In the genomic region with DNA sequence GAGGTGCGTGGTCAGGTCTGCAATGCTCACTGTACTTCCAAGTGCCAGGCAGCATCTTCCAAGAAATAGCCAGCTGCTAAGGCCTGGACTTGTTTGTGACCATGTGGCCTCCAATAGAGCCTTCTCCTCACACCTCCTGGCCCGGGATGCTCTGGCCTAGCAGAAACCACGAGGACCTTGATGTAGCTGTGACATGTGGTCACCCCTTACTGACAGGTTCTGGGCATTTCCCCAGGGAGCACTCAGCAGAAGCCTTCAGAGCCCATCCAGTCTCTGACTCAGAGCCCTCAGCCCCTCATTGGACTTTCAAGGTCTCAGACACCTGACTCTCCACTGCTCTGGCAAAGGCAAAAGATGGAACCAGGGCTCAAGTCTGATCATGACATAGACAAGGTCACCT, we compare ENCODE assay signal across 29 mouse cellular contexts. TPM values are rescaled to one million over a fixed set of nuclear protein-coding genes. Genes with fewer than 3 reads are reported as not detected.
DNase-seq lines count a peak whose midpoint lies in the region; ATAC-seq and TF ChIP-seq lines count a peak whose summit lies in the region.
"Had no signal": no experiment of that assay in that cellular context is flagged by ENCODE, and none has a peak within 500 bp of the region (broad histone marks: within the 10 kb centered on the region; RNA-seq: fewer than 3 reads in every experiment).

No protein-coding gene starts in this region.

- TF ChIP-seq POLR2A in myocyte (IDR thresholded peaks at IDR 0.05; ENCODE audit: insufficient read length, low read depth) = no peak

- no peak overlapping the region for H3ac ChIP-seq in myocyte (ENCODE audit: control insufficient read depth, insufficient read length)

- no peaks in the 10 kb centered on the region for H3K27me3 ChIP-seq in liver, embryonic 13.5 days
- no peaks in the 10 kb centered on the region for H3K27me3 ChIP-seq in liver, postnatal 0 days (ENCODE audit: insufficient read depth, low read length)
- no peaks in the 10 kb centered on the region for H3K27me3 ChIP-seq in myocyte (ENCODE audit: control insufficient read depth, insufficient read depth, insufficient read length)
- H3K27me3 ChIP-seq: embryonic facial prominence, embryonic 13.5 days; forebrain, embryonic 15.5 days; intestine, embryonic 15.5 days; limb, embryonic 12.5 days had no signal

- H3K79me2 ChIP-seq in myocyte (ENCODE audit: control insufficient read depth, insufficient read depth) = peaks cover 19% of the 10 kb centered on the region

- peaks cover 74% of the 10 kb centered on the region for H3K4me1 ChIP-seq in liver, embryonic 13.5 days (replicated peaks)
- H3K4me1 ChIP-seq in liver, postnatal 0 days (ENCODE audit: insufficient read depth) = peaks cover 15% of the 10 kb centered on the region
- H3K4me1 ChIP-seq: embryonic facial prominence, embryonic 13.5 days; limb, embryonic 12.5 days had no signal

- no peak for TF ChIP-seq CTCF in gastrocnemius, adult 2 months (IDR thresholded peaks at IDR 0.05)
- TF ChIP-seq CTCF in liver, postnatal 0 days (IDR thresholded peaks at IDR 0.05; ENCODE audit: low read depth) = no peak

- H3K4me3 ChIP-seq in gastrocnemius, adult 2 months = no peak overlapping the region
- H3K4me3 ChIP-seq in liver, embryonic 13.5 days (replicated peaks) = no peak overlapping the region
- no peak overlapping the region for H3K4me3 ChIP-seq in liver, postnatal 0 days (ENCODE audit: low read depth, low read length)
- H3K4me3 ChIP-seq in myocyte = no peak overlapping the region
- H3K4me3 ChIP-seq: embryonic facial prominence, embryonic 13.5 days; forebrain, embryonic 10.5 days; forebrain, embryonic 15.5 days; intestine, embryonic 15.5 days; limb, embryonic 12.5 days had no signal

- peak overlapping the region; percentile 33; the same call in 1 of the 2 replicates for H3K9ac ChIP-seq in liver, embryonic 13.5 days
- H3K9ac ChIP-seq in liver, postnatal 0 days (replicated peaks) = no peak overlapping the region
- H3K9ac ChIP-seq: embryonic facial prominence, embryonic 13.5 days; forebrain, embryonic 15.5 days; intestine, embryonic 15.5 days; limb, embryonic 12.5 days had no signal

- no peak overlapping the region for H3K4me2 ChIP-seq in liver, embryonic 13.5 days
- H3K4me2 ChIP-seq in liver, postnatal 0 days (ENCODE audit: low read depth, low read length) = no peak overlapping the region
- H3K4me2 ChIP-seq in myocyte (ENCODE audit: low read depth) = no peak overlapping the region
- H3K4me2 ChIP-seq: embryonic facial prominence, embryonic 13.5 days; forebrain, embryonic 15.5 days; intestine, embryonic 15.5 days; limb, embryonic 12.5 days; midbrain, embryonic 11.5 days had no signal

- 76% methylated on average over 3 of the region's 3 CpGs for WGBS in liver, embryonic 13.5 days (ENCODE audit: insufficient replicate concordance)
- 88% methylated on average over 3 of the region's 3 CpGs for WGBS in liver, postnatal 0 days (ENCODE audit: insufficient replicate concordance)

- no peak for DNase-seq in gastrocnemius, adult 2 months
- DNase-seq in gastrocnemius, postnatal 36 days = no peak
- DNase-seq in liver, embryonic 13.5 days = no peak
- no peak for DNase-seq in liver, postnatal 0 days
- DNase-seq in adrenal gland, postnatal 10 days = peak; percentile 52
- DNase-seq in embryo, embryonic 10.5 days (ENCODE audit: low spot score) = no peak
- DNase-seq: B cell, adult 2 months; cerebellum, adult 11-12 months; cerebellum, adult 9-11 months; heart, postnatal 14 days; kidney, adult 2 months; kidney, postnatal 4 days; layer of hippocampus, adult 9-11 months; lung, postnatal 36 days had no signal

- peak overlapping the region; percentile 12; the same call in 1 of the 2 replicates for H3K27ac ChIP-seq in gastrocnemius, adult 2 months
- peak overlapping the region; percentile 88 for H3K27ac ChIP-seq in liver, embryonic 13.5 days
- H3K27ac ChIP-seq in liver, postnatal 0 days (ENCODE audit: low read depth) = no peak overlapping the region
- H3K27ac ChIP-seq: embryonic facial prominence, embryonic 13.5 days; forebrain, embryonic 10.5 days; forebrain, embryonic 15.5 days; intestine, embryonic 15.5 days; kidney, postnatal 0 days; limb, embryonic 12.5 days had no signal

- TF ChIP-seq EP300 in liver, postnatal 0 days (IDR thresholded peaks at IDR 0.05; ENCODE audit: low read depth) = no peak

- peaks cover 35% of the 10 kb centered on the region for H3K36me3 ChIP-seq in liver, embryonic 13.5 days
- peaks cover 18% of the 10 kb centered on the region for H3K36me3 ChIP-seq in liver, postnatal 0 days (replicated peaks; ENCODE audit: insufficient read depth, low read length)
- no peaks in the 10 kb centered on the region for H3K36me3 ChIP-seq in myocyte (ENCODE audit: control insufficient read depth, insufficient read depth)

- intact Hi-C loops in gastrocnemius, adult 2 months (cut with DNase I) = no loop called here
- intact Hi-C loops in gastrocnemius, postnatal 36 days (cut with DNase I) = no loop called here

- ATAC-seq in liver, embryonic 13.5 days (ENCODE audit: low read depth) = no peak
- ATAC-seq in liver, postnatal 0 days = no peak
- ATAC-seq: activated CD4-positive, CD25-positive, alpha-beta regulatory T cell, adult 4 months; forebrain, embryonic 15.5 days; hindbrain, embryonic 16.5 days; intestine, embryonic 15.5 days had no signal

- no peaks in the 10 kb centered on the region for H3K9me3 ChIP-seq in liver, embryonic 13.5 days (replicated peaks)
- H3K9me3 ChIP-seq in liver, postnatal 0 days (ENCODE audit: low read length) = no peaks in the 10 kb centered on the region
- H3K9me3 ChIP-seq: embryonic facial prominence, embryonic 13.5 days; forebrain, embryonic 10.5 days; forebrain, embryonic 15.5 days; intestine, embryonic 15.5 days; limb, embryonic 12.5 days had no signal

TF ChIP-seq in myocyte, 11 proteins besides CTCF, POLR2A, EP300 and RAD21:
- TF ChIP-seq MYOD1 (IDR thresholded peaks at IDR 0.05; ENCODE audit: control insufficient read depth in 1 of 3, insufficient read length in 2 of 3, low read depth in 2 of 3) (peak in 1 of 3 experiments; percentile 84), USF1 (IDR thresholded peaks at IDR 0.05; ENCODE audit: low read depth) (no peak), SRF (IDR thresholded peaks at IDR 0.05; ENCODE audit: control insufficient read depth, insufficient read length, low read depth) (no peak), POLR2AphosphoS2 (IDR thresholded peaks at IDR 0.05; ENCODE audit: insufficient read length, low read depth) (peak; percentile 5), MYOG (IDR thresholded peaks at IDR 0.05; ENCODE audit: control insufficient read depth in 1 of 3, insufficient read depth in 1 of 3, insufficient read length in 2 of 3, low read depth in 2 of 3) (peak; percentile 2 to 49 (median 8))
TF ChIP-seq in myocyte: peak in this region for 3.

RNA-seq across cellular contexts. Expression of gene Opa3, which starts 16.9 kb away (rescaled TPM):
- 10 to 100 TPM; 41.9 to 52.4 TPM for total RNA-seq in gastrocnemius, adult 2 months (2021)
- 10 to 100 TPM; 36.9 to 39.9 TPM for total RNA-seq in gastrocnemius, postnatal 36 days (2021)
- 17.3 and 18.8 TPM in 2 replicates for polyA plus RNA-seq in liver, embryonic 13.5 days (2015; fragmentation: Nextera tagmentation; extraction: Ambion mirVana)
- polyA plus RNA-seq in liver, postnatal 0 days (2015; fragmentation: Nextera tagmentation; extraction: Ambion mirVana) = 8.7 and 9.7 TPM in 2 replicates
- total RNA-seq in adrenal gland, postnatal 10 days (2021) = 10 to 100 TPM; 26.5 to 26.6 TPM
- 29.8 TPM for polyA plus RNA-seq in myocyte (2012; fragmentation: generic; extraction: Trizol)

RNA-seq across cellular contexts. Expression of gene Vasp, which starts 26.5 kb away (rescaled TPM):
- total RNA-seq in gastrocnemius, adult 2 months (2021) = 10 to 100 TPM; 13.6 to 17.3 TPM
- 10 to 100 TPM; 15.9 to 20.6 TPM for total RNA-seq in gastrocnemius, postnatal 36 days (2021)
- 45.6 and 46.7 TPM in 2 replicates for polyA plus RNA-seq in liver, embryonic 13.5 days (2015; fragmentation: Nextera tagmentation; extraction: Ambion mirVana)
- polyA plus RNA-seq in liver, postnatal 0 days (2015; fragmentation: Nextera tagmentation; extraction: Ambion mirVana) = 36.2 and 36.4 TPM in 2 replicates
- total RNA-seq in adrenal gland, postnatal 10 days (2021) = 10 to 100 TPM; 73.9 to 77.2 TPM
- polyA plus RNA-seq in myocyte (2012; fragmentation: generic; extraction: Trizol) = 189 TPM

RNA-seq across cellular contexts. Expression of gene Gpr4, which starts 32.7 kb away (rescaled TPM):
- total RNA-seq in gastrocnemius, adult 2 months (2021) = 1 to 10 TPM; 1.9 to 2.9 TPM
- 1 to 10 TPM; 2.2 to 2.6 TPM for total RNA-seq in gastrocnemius, postnatal 36 days (2021)
- polyA plus RNA-seq in liver, embryonic 13.5 days (2015; fragmentation: Nextera tagmentation; extraction: Ambion mirVana) = 0.31 and 0.48 TPM in 2 replicates
- 0.74 and 0.83 TPM in 2 replicates for polyA plus RNA-seq in liver, postnatal 0 days (2015; fragmentation: Nextera tagmentation; extraction: Ambion mirVana)
- 1 to 10 TPM; 7.4 to 9.2 TPM for total RNA-seq in adrenal gland, postnatal 10 days (2021)
- polyA plus RNA-seq in myocyte (2012; fragmentation: generic; extraction: Trizol) = 0.10 TPM
- total RNA-seq: megakaryocyte, adult 5-6 weeks had no signal

RNA-seq across cellular contexts. Expression of gene Ppm1n, which starts 34.8 kb away (rescaled TPM):
- under 1 TPM in 1 of 2 experiments, not detected in 1; 0.74 TPM for total RNA-seq in gastrocnemius, adult 2 months (2021)
- total RNA-seq in gastrocnemius, postnatal 36 days (2021) = under 1 TPM in 1 of 2 experiments, not detected in 1; 0.35 TPM
- not detected in 2 replicates for polyA plus RNA-seq in liver, embryonic 13.5 days (2015; fragmentation: Nextera tagmentation; extraction: Ambion mirVana)
- polyA plus RNA-seq in liver, postnatal 0 days (2015; fragmentation: Nextera tagmentation; extraction: Ambion mirVana) = 0.15 TPM in 1 of 2 replicates, not detected in the other
- total RNA-seq in adrenal gland, postnatal 10 days (2021) = under 1 TPM in 1 of 2 experiments, not detected in 1; 0.30 TPM
- 0.42 TPM for polyA plus RNA-seq in myocyte (2012; fragmentation: generic; extraction: Trizol)
- total RNA-seq: gastrocnemius, postnatal 4 days; heart, postnatal 14 days; megakaryocyte, adult 5-6 weeks had no signal
- polyA plus RNA-seq: embryonic facial prominence, embryonic 13.5 days; hindbrain, embryonic 11.5 days; kidney, adult 2 months; limb, embryonic 12.5 days; lung, embryonic 16.5 days; stomach, embryonic 14.5 days had no signal

RNA-seq across cellular contexts. Expression of gene Rtn2, which starts 37.3 kb away (rescaled TPM):
- total RNA-seq in gastrocnemius, adult 2 months (2021) = 1,000 to 10,000 TPM in 1 of 2 experiments, 100 to 1,000 TPM in 1; 987 to 1,150 TPM
- 1,000 to 10,000 TPM in 1 of 2 experiments, 100 to 1,000 TPM in 1; 974 to 1,054 TPM for total RNA-seq in gastrocnemius, postnatal 36 days (2021)
- 4.0 and 4.1 TPM in 2 replicates for polyA plus RNA-seq in liver, embryonic 13.5 days (2015; fragmentation: Nextera tagmentation; extraction: Ambion mirVana)
- polyA plus RNA-seq in liver, postnatal 0 days (2015; fragmentation: Nextera tagmentation; extraction: Ambion mirVana) = 1.5 and 4.6 TPM in 2 replicates
- total RNA-seq in adrenal gland, postnatal 10 days (2021) = 10 to 100 TPM; 20.2 to 59.7 TPM
- 340 TPM for polyA plus RNA-seq in myocyte (2012; fragmentation: generic; extraction: Trizol)
- total RNA-seq: megakaryocyte, adult 5-6 weeks had no signal
- polyA plus RNA-seq: activated CD4-positive, CD25-positive, alpha-beta regulatory T cell, adult 4 months had no signal
